Comparison of ENCODE assay signal across 16 mouse cellular contexts in the genomic region with DNA sequence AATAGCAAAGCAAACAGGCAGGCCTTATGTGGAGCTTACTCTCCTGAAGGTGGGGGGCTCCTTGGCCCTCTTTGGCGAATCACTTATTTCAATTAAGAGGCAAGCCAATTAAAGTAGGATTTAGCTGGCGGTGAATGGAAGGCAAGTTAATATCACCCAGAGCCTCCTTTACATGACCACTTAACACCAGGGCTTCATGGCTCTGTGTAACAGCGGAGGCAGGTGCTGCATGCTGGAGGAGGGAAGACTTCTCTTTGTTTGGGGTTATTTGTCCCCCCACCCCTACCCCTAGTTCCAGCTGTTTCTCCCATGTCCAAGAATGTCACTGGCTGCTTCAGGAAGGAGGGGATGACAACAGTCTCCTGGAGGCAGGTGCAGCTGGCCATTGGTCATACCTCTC. TPM values are rescaled to one million over a fixed set of nuclear protein-coding genes. Genes with fewer than 3 reads are reported as not detected.
"Had no signal": no experiment of that assay in that cellular context is flagged by ENCODE, and none has a peak within 500 bp of the region (broad histone marks: within the 10 kb centered on the region; RNA-seq: fewer than 3 reads in every experiment).

No protein-coding gene starts in this region.

- H3K27me3 ChIP-seq: neural tube, embryonic 12.5 days; neural tube, embryonic 15.5 days had no signal

- H3K27ac ChIP-seq: layer of hippocampus, adult 2 months; limb, embryonic 15.5 days; liver, embryonic 14.5 days; macrophage; neural tube, embryonic 12.5 days; neural tube, embryonic 15.5 days had no signal

- H3K4me3 ChIP-seq: layer of hippocampus, adult 2 months; limb, embryonic 15.5 days; neural tube, embryonic 12.5 days; neural tube, embryonic 15.5 days had no signal

- ATAC-seq: liver, postnatal 0 days; lung, postnatal 0 days had no signal

- H3K9ac ChIP-seq: limb, embryonic 15.5 days; liver, embryonic 14.5 days; liver, postnatal 0 days; lung, embryonic 14.5 days; neural tube, embryonic 12.5 days; neural tube, embryonic 15.5 days had no signal

- H3K9me3 ChIP-seq: limb, embryonic 15.5 days; neural tube, embryonic 12.5 days; neural tube, embryonic 15.5 days had no signal

- H3K36me3 ChIP-seq: limb, embryonic 15.5 days; neural tube, embryonic 12.5 days; neural tube, embryonic 15.5 days had no signal

- H3K4me2 ChIP-seq: limb, embryonic 15.5 days; liver, embryonic 11.5 days; lung, embryonic 14.5 days; neural tube, embryonic 12.5 days; neural tube, embryonic 15.5 days had no signal

- H3K4me1 ChIP-seq: limb, embryonic 15.5 days; neural tube, embryonic 12.5 days; neural tube, embryonic 15.5 days had no signal

- DNase-seq: kidney, adult 18-20 months; kidney, adult 9 months; kidney, postnatal 14 days; layer of hippocampus, adult 9-11 months; liver, postnatal 0 days; lung, embryonic 14.5 days; thymus, adult 18-20 months; thymus, postnatal 36 days had no signal

RNA-seq across cellular contexts. Expression of gene Fstl4, which starts 10.9 kb away (rescaled TPM):
- polyA plus RNA-seq: liver, postnatal 0 days; macrophage had no signal
